Comparison of ENCODE assay signal across 11 mouse cellular contexts in the genomic region with DNA sequence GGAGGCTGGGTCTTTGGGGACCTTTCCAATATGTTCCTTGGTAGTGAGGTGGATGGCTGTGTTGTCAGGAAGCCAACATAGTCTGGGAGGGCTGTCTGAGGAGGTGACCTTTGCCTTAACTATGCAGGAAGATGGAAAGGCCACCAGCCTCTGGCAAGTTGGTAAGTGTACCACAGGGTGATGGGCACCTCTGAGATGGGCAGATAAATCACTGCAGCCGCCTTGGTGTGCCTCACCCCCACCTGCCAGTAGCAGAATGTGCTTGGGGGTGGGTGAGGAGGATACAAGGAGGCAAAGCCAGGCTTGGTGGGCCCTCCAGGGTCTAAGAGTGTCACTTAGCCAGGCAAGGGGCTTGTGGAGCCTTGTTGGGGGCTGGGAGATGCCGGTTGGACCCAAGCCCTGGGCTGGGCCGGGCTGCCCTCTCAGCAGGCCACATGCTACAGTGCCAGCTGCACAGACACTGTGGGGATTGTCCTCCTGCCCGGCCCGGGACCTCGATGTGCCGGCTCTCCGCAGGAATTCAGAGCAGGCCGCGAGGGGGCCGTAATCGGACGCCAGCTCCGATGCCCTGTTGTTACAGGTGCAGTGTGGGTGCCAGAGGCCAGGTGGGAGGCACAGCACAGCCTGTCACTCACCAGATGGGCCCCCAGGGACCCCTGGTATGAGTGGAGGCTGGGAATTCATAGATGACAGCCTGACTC.
DNase-seq lines count a peak whose midpoint lies in the region; ATAC-seq and TF ChIP-seq lines count a peak whose summit lies in the region.
"Had no signal": no experiment of that assay in that cellular context is flagged by ENCODE, and none has a peak within 500 bp of the region (broad histone marks: within the 10 kb centered on the region; RNA-seq: fewer than 3 reads in every experiment).

No protein-coding gene starts in this region.

- H3K9me3 ChIP-seq in embryonic facial prominence, embryonic 14.5 days (ENCODE audit: control insufficient read depth, low read length): no peaks in the 10 kb centered on the region
- no peaks in the 10 kb centered on the region for H3K9me3 ChIP-seq in embryonic facial prominence, embryonic 10.5 days
- no peaks in the 10 kb centered on the region for H3K9me3 ChIP-seq in midbrain, embryonic 11.5 days (ENCODE audit: control insufficient read depth, low read length)
- H3K9me3 ChIP-seq in midbrain, embryonic 15.5 days: no peaks in the 10 kb centered on the region
- H3K9me3 ChIP-seq in stomach, postnatal 0 days (ENCODE audit: control insufficient read depth, low read length): no peaks in the 10 kb centered on the region

- WGBS in embryonic facial prominence, embryonic 14.5 days: 83% methylated on average over 14 of the region's 14 CpGs
- WGBS in embryonic facial prominence, embryonic 10.5 days: 70% methylated on average over 14 of the region's 14 CpGs
- WGBS in midbrain, embryonic 11.5 days: 82% methylated on average over 14 of the region's 14 CpGs
- WGBS in midbrain, embryonic 15.5 days: 82% methylated on average over 14 of the region's 14 CpGs
- WGBS in stomach, postnatal 0 days: 90% methylated on average over 14 of the region's 14 CpGs

- peak; percentile 44 for TF ChIP-seq CTCF in layer of hippocampus, adult 2 months (conservative IDR thresholded peaks at IDR 0.05)
- no peak for TF ChIP-seq CTCF in stomach, postnatal 0 days (IDR thresholded peaks at IDR 0.05; ENCODE audit: low read depth)

- no peak overlapping the region for H3K9ac ChIP-seq in embryonic facial prominence, embryonic 14.5 days (ENCODE audit: low read depth, low read length)
- H3K9ac ChIP-seq in midbrain, embryonic 11.5 days (ENCODE audit: low read length): no peak overlapping the region
- H3K9ac ChIP-seq in midbrain, embryonic 15.5 days: no peak overlapping the region
- H3K9ac ChIP-seq in stomach, postnatal 0 days (ENCODE audit: low read length): no peak overlapping the region

- H3K4me2 ChIP-seq in embryonic facial prominence, embryonic 14.5 days (ENCODE audit: low read depth, low read length): no peak overlapping the region
- H3K4me2 ChIP-seq in midbrain, embryonic 11.5 days: no peak overlapping the region
- H3K4me2 ChIP-seq in midbrain, embryonic 15.5 days: no peak overlapping the region
- no peak overlapping the region for H3K4me2 ChIP-seq in stomach, postnatal 0 days (replicated peaks; ENCODE audit: low read depth)

- no peaks in the 10 kb centered on the region for H3K27me3 ChIP-seq in embryonic facial prominence, embryonic 14.5 days (replicated peaks; ENCODE audit: control insufficient read depth, insufficient read depth, low read length)
- H3K27me3 ChIP-seq in embryonic facial prominence, embryonic 10.5 days (replicated peaks; ENCODE audit: low read depth, poor library complexity, severe bottlenecking): peaks cover 21% of the 10 kb centered on the region; the same call in 1 of the 2 replicates
- no peaks in the 10 kb centered on the region for H3K27me3 ChIP-seq in midbrain, embryonic 11.5 days (ENCODE audit: control insufficient read depth, insufficient read depth, low read length)
- no peaks in the 10 kb centered on the region for H3K27me3 ChIP-seq in midbrain, embryonic 15.5 days (replicated peaks)
- no peaks in the 10 kb centered on the region for H3K27me3 ChIP-seq in stomach, postnatal 0 days (ENCODE audit: control insufficient read depth, insufficient read depth, low read length)

- no peak overlapping the region for H3K4me3 ChIP-seq in embryonic facial prominence, embryonic 14.5 days (ENCODE audit: low read depth, low read length)
- no peak overlapping the region for H3K4me3 ChIP-seq in embryonic facial prominence, embryonic 10.5 days
- no peak overlapping the region for H3K4me3 ChIP-seq in midbrain, embryonic 11.5 days (ENCODE audit: low read depth, low read length)
- H3K4me3 ChIP-seq in midbrain, embryonic 15.5 days: no peak overlapping the region
- H3K4me3 ChIP-seq in layer of hippocampus, adult 2 months: no peak overlapping the region
- H3K4me3 ChIP-seq in stomach, postnatal 0 days (ENCODE audit: low read depth, low read length): no peak overlapping the region

- H3K27ac ChIP-seq in embryonic facial prominence, embryonic 14.5 days (replicated peaks; ENCODE audit: low read depth, low read length): no peak overlapping the region
- H3K27ac ChIP-seq in embryonic facial prominence, embryonic 10.5 days (replicated peaks): no peak overlapping the region
- no peak overlapping the region for H3K27ac ChIP-seq in midbrain, embryonic 11.5 days (ENCODE audit: low read depth, low read length)
- H3K27ac ChIP-seq in midbrain, embryonic 15.5 days: no peak overlapping the region
- H3K27ac ChIP-seq in layer of hippocampus, adult 2 months: no peak overlapping the region
- H3K27ac ChIP-seq in stomach, postnatal 0 days (replicated peaks): no peak overlapping the region

- peak; percentile 29 for DNase-seq in embryonic facial prominence, embryonic 14.5 days (ENCODE audit: low spot score)
- DNase-seq in embryonic facial prominence, embryonic 10.5 days (ENCODE audit: low spot score): no peak
- peak; percentile 67 for DNase-seq in midbrain, embryonic 11.5 days (ENCODE audit: low spot score, missing footprints)
- peak; percentile 22 to 26 for DNase-seq in layer of hippocampus, adult 2 months (ENCODE audit: low spot score in 2 of 2)
- peak; percentile 46 to 58 for DNase-seq in right cerebral cortex, postnatal 10 days (ENCODE audit: low spot score in 2 of 2)
- DNase-seq in stomach, postnatal 0 days (ENCODE audit: low spot score): no peak
- no peak for DNase-seq in ovary, adult 18-20 months (ENCODE audit: low spot score)
- DNase-seq: kidney, adult 9 months; lung, postnatal 10 days; thymus, postnatal 4 days had no signal

- ATAC-seq in embryonic facial prominence, embryonic 14.5 days (ENCODE audit: low read depth): peak; percentile 61; the same call in 1 of the 2 replicates
- no peak for ATAC-seq in midbrain, embryonic 11.5 days (ENCODE audit: low FRiP score)
- ATAC-seq in midbrain, embryonic 15.5 days (replicated peaks): no peak
- ATAC-seq in stomach, postnatal 0 days (ENCODE audit: low FRiP score, low TSS enrichment): no peak

- peaks cover 10% of the 10 kb centered on the region for H3K4me1 ChIP-seq in embryonic facial prominence, embryonic 14.5 days (ENCODE audit: control insufficient read depth, insufficient read depth, low read length)
- peaks cover 37% of the 10 kb centered on the region for H3K4me1 ChIP-seq in embryonic facial prominence, embryonic 10.5 days
- H3K4me1 ChIP-seq in midbrain, embryonic 11.5 days (ENCODE audit: control insufficient read depth, insufficient read depth, low read length): no peaks in the 10 kb centered on the region; the same call in 1 of the 2 replicates
- H3K4me1 ChIP-seq in midbrain, embryonic 15.5 days: no peaks in the 10 kb centered on the region
- no peaks in the 10 kb centered on the region; the same call in 1 of the 2 replicates for H3K4me1 ChIP-seq in stomach, postnatal 0 days (replicated peaks; ENCODE audit: control insufficient read depth, insufficient read depth)

- TF ChIP-seq EP300 in stomach, postnatal 0 days (optimal IDR thresholded peaks at IDR 0.05): no peak

- H3K36me3 ChIP-seq in embryonic facial prominence, embryonic 14.5 days (ENCODE audit: control insufficient read depth, insufficient read depth, low read length): no peaks in the 10 kb centered on the region
- no peaks in the 10 kb centered on the region for H3K36me3 ChIP-seq in embryonic facial prominence, embryonic 10.5 days (replicated peaks)
- no peaks in the 10 kb centered on the region for H3K36me3 ChIP-seq in midbrain, embryonic 11.5 days (ENCODE audit: control insufficient read depth, insufficient read depth, low read length)
- no peaks in the 10 kb centered on the region for H3K36me3 ChIP-seq in midbrain, embryonic 15.5 days (replicated peaks)
- no peaks in the 10 kb centered on the region for H3K36me3 ChIP-seq in stomach, postnatal 0 days (ENCODE audit: control insufficient read depth, insufficient read depth, low read length)

Comparison
In these comparisons a context has a peak if more than half of its experiments do, and no peak if none do; other contexts are left out.
1. DNase-seq: peak in embryonic facial prominence, embryonic 14.5 days (single experiment), midbrain, embryonic 11.5 days (single experiment), layer of hippocampus, adult 2 months (2 of 2) and right cerebral cortex, postnatal 10 days (2 of 2); none in embryonic facial prominence, embryonic 10.5 days (single experiment), stomach, postnatal 0 days (single experiment) and ovary, adult 18-20 months (single experiment).